In the genomic region with DNA sequence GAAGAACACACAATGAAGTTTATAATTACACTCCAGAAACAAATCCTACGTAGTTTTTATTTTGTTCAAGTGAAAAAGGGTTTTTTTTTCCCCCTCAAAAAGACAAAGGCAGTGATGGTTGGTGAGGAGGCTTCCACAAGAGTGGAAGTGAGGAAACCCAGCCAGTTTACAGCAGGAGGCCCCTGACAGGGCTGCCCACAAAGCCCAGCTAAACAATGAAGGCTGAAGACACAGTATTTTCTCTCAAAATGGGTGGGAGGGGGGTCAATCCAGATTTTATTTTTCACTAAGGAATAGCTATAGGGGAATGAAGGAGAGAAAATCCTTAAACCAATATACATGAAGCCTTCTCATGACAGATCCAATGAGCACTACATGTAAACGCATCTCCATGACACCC, we compare ENCODE assay signal across 26 mouse cellular contexts. TPM values are rescaled to one million over a fixed set of nuclear protein-coding genes. Genes with fewer than 3 reads are reported as not detected.
DNase-seq lines count a peak whose midpoint lies in the region; ATAC-seq lines count a peak whose summit lies in the region.
"Had no signal": no experiment of that assay in that cellular context is flagged by ENCODE, and none has a peak within 500 bp of the region (broad histone marks: within the 10 kb centered on the region; RNA-seq: fewer than 3 reads in every experiment).

No protein-coding gene starts in this region.

- H3K4me3 ChIP-seq in hindbrain, embryonic 13.5 days = no peak overlapping the region
- H3K4me3 ChIP-seq in kidney, embryonic 14.5 days (ENCODE audit: low read length) = no peak overlapping the region
- H3K4me3 ChIP-seq: forebrain, embryonic 10.5 days; limb, embryonic 15.5 days; liver, embryonic 15.5 days; lung, embryonic 15.5 days had no signal

- H3K4me1 ChIP-seq in hindbrain, embryonic 13.5 days (replicated peaks) = peaks cover 28% of the 10 kb centered on the region
- 0 out of 2 replicates have a peak, but pooled peaks cover 5% of the 10 kb centered on the region for H3K4me1 ChIP-seq in kidney, embryonic 14.5 days (ENCODE audit: control insufficient read depth, insufficient read depth, low read length)
- H3K4me1 ChIP-seq: liver, embryonic 15.5 days had no signal

- H3K9me3 ChIP-seq in hindbrain, embryonic 13.5 days = no peaks in the 10 kb centered on the region
- no peaks in the 10 kb centered on the region for H3K9me3 ChIP-seq in kidney, embryonic 14.5 days (ENCODE audit: control insufficient read depth, low read length)
- H3K9me3 ChIP-seq: forebrain, embryonic 10.5 days; limb, embryonic 15.5 days; liver, embryonic 15.5 days; lung, embryonic 15.5 days had no signal

- intact Hi-C loops in left cerebral cortex, postnatal 4 days (cut with DNase I) = no loop called here

- no peak for ATAC-seq in hindbrain, embryonic 13.5 days (ENCODE audit: low FRiP score)
- no peak for ATAC-seq in kidney, embryonic 14.5 days (ENCODE audit: low FRiP score, low TSS enrichment)
- no peak for ATAC-seq in CD4-positive, CD25-positive, alpha-beta regulatory T cell, adult 4 months
- ATAC-seq: inflammation-experienced regulatory T-cells, adult 6 months had no signal

- H3K27me3 ChIP-seq in hindbrain, embryonic 13.5 days = no peaks in the 10 kb centered on the region
- H3K27me3 ChIP-seq in kidney, embryonic 14.5 days (ENCODE audit: control insufficient read depth, insufficient read depth, low read length) = no peaks in the 10 kb centered on the region
- H3K27me3 ChIP-seq: CH12.LX; lung, embryonic 15.5 days had no signal

- WGBS in hindbrain, embryonic 13.5 days = 10% methylated on average over 2 of the region's 2 CpGs
- WGBS in kidney, embryonic 14.5 days = 74% methylated on average over 2 of the region's 2 CpGs

- H3K27ac ChIP-seq in hindbrain, embryonic 13.5 days = no peak overlapping the region; the same call in 1 of the 2 replicates
- H3K27ac ChIP-seq in kidney, embryonic 14.5 days (ENCODE audit: low read depth, low read length) = no peak overlapping the region
- H3K27ac ChIP-seq: forebrain, embryonic 10.5 days; kidney, postnatal 0 days; limb, embryonic 15.5 days; liver, embryonic 15.5 days; lung, embryonic 15.5 days; macrophage had no signal

- DNase-seq in left cerebral cortex, postnatal 4 days = peak; percentile 25
- no peak for DNase-seq in left cerebral cortex, adult 9 months (ENCODE audit: low spot score in 2 of 2)
- peak; percentile 28 for DNase-seq in retina, embryonic 14.5 days (ENCODE audit: low spot score)
- DNase-seq in retina, postnatal 1 day = no peak
- no peak for DNase-seq in right cerebral cortex, adult 18-20 months
- DNase-seq: adrenal gland, adult 2 months; cerebellum, adult 11-12 months; cerebellum, postnatal 36 days; gastrocnemius, postnatal 36 days; kidney, adult 18-20 months; layer of hippocampus, adult 9-11 months; right cerebral cortex, postnatal 4 days; thymus, postnatal 14 days had no signal

- H3K9ac ChIP-seq in hindbrain, embryonic 13.5 days = no peak overlapping the region
- no peak overlapping the region for H3K9ac ChIP-seq in kidney, embryonic 14.5 days (ENCODE audit: low read depth, low read length)
- H3K9ac ChIP-seq: limb, embryonic 15.5 days; liver, embryonic 15.5 days; lung, embryonic 15.5 days had no signal

- peak overlapping the region; percentile 9; the same call in 1 of the 2 replicates for H3K4me2 ChIP-seq in hindbrain, embryonic 13.5 days
- H3K4me2 ChIP-seq in kidney, embryonic 14.5 days (replicated peaks; ENCODE audit: low read depth, low read length) = no peak overlapping the region
- H3K4me2 ChIP-seq: limb, embryonic 15.5 days; liver, embryonic 15.5 days; lung, embryonic 15.5 days had no signal

- no peaks in the 10 kb centered on the region for H3K36me3 ChIP-seq in hindbrain, embryonic 13.5 days
- no peaks in the 10 kb centered on the region for H3K36me3 ChIP-seq in kidney, embryonic 14.5 days (ENCODE audit: control insufficient read depth, insufficient read depth, low read length)
- H3K36me3 ChIP-seq: forebrain, embryonic 10.5 days; G1E; limb, embryonic 15.5 days; liver, embryonic 15.5 days; lung, embryonic 15.5 days had no signal

RNA-seq across cellular contexts. Expression of gene Tox3, which starts 5.4 kb away (rescaled TPM):
- 10 to 100 TPM; 26.4 to 27.3 TPM for total RNA-seq in left cerebral cortex, postnatal 4 days (2021)
- 20.1 and 23.6 TPM in 2 replicates for polyA plus RNA-seq in hindbrain, embryonic 13.5 days (2015; fragmentation: Nextera tagmentation; extraction: Ambion mirVana)
- polyA plus RNA-seq in kidney, embryonic 14.5 days (2014; fragmentation: Nextera tagmentation; extraction: Ambion mirVana) = 16.1 and 20.1 TPM in 2 replicates
- polyA plus RNA-seq in CD4-positive, CD25-positive, alpha-beta regulatory T cell, adult 4 months (2017; shearing (Covaris generic)) = not detected
- total RNA-seq: CH12.LX; G1E; gastrocnemius, adult 18-20 months had no signal
- polyA plus RNA-seq: G1E; inflammation-experienced regulatory T-cells, adult 6 months; macrophage had no signal

Comparison
In these comparisons a context has a peak if more than half of its experiments do, and no peak if none do; other contexts are left out.
1. DNase-seq: peak in left cerebral cortex, postnatal 4 days (single experiment) and retina, embryonic 14.5 days (single experiment); none in left cerebral cortex, adult 9 months (0 of 2), retina, postnatal 1 day (single experiment) and right cerebral cortex, adult 18-20 months (single experiment).
2. RNA of gene Tox3, which starts 5.4 kb away (polyA plus RNA-seq): 20.1 to 23.6 TPM in hindbrain, embryonic 13.5 days and 16.1 to 20.1 TPM in kidney, embryonic 14.5 days; not detected in CD4-positive, CD25-positive, alpha-beta regulatory T cell, adult 4 months; every median in the first group is over 10 times any median in the second.